8 mouse cellular contexts compared by ENCODE assay signal in genomic region chr7:16920818-16921791, GRCm38 (mm10). TPM values are rescaled to one million over a fixed set of nuclear protein-coding genes. Genes with fewer than 3 reads are reported as not detected.
DNase-seq lines count a peak whose midpoint lies in the region; ATAC-seq lines count a peak whose summit lies in the region.

No protein-coding gene starts in this region.

- H3K9ac ChIP-seq in heart, embryonic 12.5 days: peak overlapping the region; percentile 91
- H3K9ac ChIP-seq in embryonic facial prominence, embryonic 11.5 days (replicated peaks; ENCODE audit: low read length): peak overlapping the region; percentile 48
- peak overlapping the region; percentile 94; the same call in 1 of the 2 replicates for H3K9ac ChIP-seq in intestine, embryonic 14.5 days (ENCODE audit: low read length)
- peak overlapping the region; percentile 98 for H3K9ac ChIP-seq in midbrain, embryonic 14.5 days (replicated peaks; ENCODE audit: low read length)

- H3K4me1 ChIP-seq in heart, embryonic 12.5 days (replicated peaks): peaks cover 50% of the 10 kb centered on the region
- H3K4me1 ChIP-seq in embryonic facial prominence, embryonic 11.5 days (ENCODE audit: control insufficient read depth, insufficient read depth, low read length): peaks cover 20% of the 10 kb centered on the region
- peaks cover 30% of the 10 kb centered on the region for H3K4me1 ChIP-seq in intestine, embryonic 14.5 days (replicated peaks; ENCODE audit: control insufficient read depth, insufficient read depth, low read length)
- peaks cover 32% of the 10 kb centered on the region for H3K4me1 ChIP-seq in midbrain, embryonic 14.5 days (ENCODE audit: control insufficient read depth, insufficient read depth, low read length)

- 61% methylated on average over 21 of the region's 21 CpGs for WGBS in heart, embryonic 12.5 days
- WGBS in embryonic facial prominence, embryonic 11.5 days: 36% methylated on average over 21 of the region's 21 CpGs
- WGBS in intestine, embryonic 14.5 days: 40% methylated on average over 21 of the region's 21 CpGs
- WGBS in midbrain, embryonic 14.5 days: 32% methylated on average over 21 of the region's 21 CpGs

- H3K9me3 ChIP-seq in heart, embryonic 12.5 days (replicated peaks): no peaks in the 10 kb centered on the region
- H3K9me3 ChIP-seq in embryonic facial prominence, embryonic 11.5 days (replicated peaks; ENCODE audit: control insufficient read depth, low read length): no peaks in the 10 kb centered on the region
- H3K9me3 ChIP-seq in intestine, embryonic 14.5 days (ENCODE audit: control insufficient read depth, low read length): no peaks in the 10 kb centered on the region
- H3K9me3 ChIP-seq in midbrain, embryonic 14.5 days (ENCODE audit: control insufficient read depth, low read length): no peaks in the 10 kb centered on the region

- H3K36me3 ChIP-seq in heart, embryonic 12.5 days: peaks cover 43% of the 10 kb centered on the region
- H3K36me3 ChIP-seq in embryonic facial prominence, embryonic 11.5 days (replicated peaks; ENCODE audit: control insufficient read depth, insufficient read depth, low read depth, low read length): peaks cover 8% of the 10 kb centered on the region
- peaks cover 39% of the 10 kb centered on the region for H3K36me3 ChIP-seq in intestine, embryonic 14.5 days (ENCODE audit: control insufficient read depth, insufficient read depth, low read length)
- peaks cover 46% of the 10 kb centered on the region for H3K36me3 ChIP-seq in midbrain, embryonic 14.5 days (ENCODE audit: control insufficient read depth, insufficient read depth, low read length)

- H3K27ac ChIP-seq in heart, embryonic 12.5 days (ENCODE audit: poor library complexity, severe bottlenecking): peak overlapping the region; percentile 24
- peak overlapping the region; percentile 80 for H3K27ac ChIP-seq in embryonic facial prominence, embryonic 11.5 days (replicated peaks; ENCODE audit: low read depth, low read length)
- peak overlapping the region; percentile 76 for H3K27ac ChIP-seq in intestine, embryonic 14.5 days (ENCODE audit: low read depth)
- peak overlapping the region; percentile 93 for H3K27ac ChIP-seq in midbrain, embryonic 14.5 days (replicated peaks; ENCODE audit: low read depth, low read length)

- no peak for ATAC-seq in heart, embryonic 12.5 days (ENCODE audit: insufficient number of reproducible peaks, low FRiP score)
- ATAC-seq in embryonic facial prominence, embryonic 11.5 days (replicated peaks; ENCODE audit: insufficient number of reproducible peaks, low FRiP score, low TSS enrichment, low read depth): no peak
- ATAC-seq in intestine, embryonic 14.5 days (replicated peaks; ENCODE audit: low FRiP score, low TSS enrichment, low read depth): no peak
- no peak for ATAC-seq in midbrain, embryonic 14.5 days (ENCODE audit: low FRiP score, low TSS enrichment)

- intact Hi-C loops in heart, postnatal 25 days (cut with DNase I): loop anchor here (5.0 kb wide), 1 partner anchor 179 kb away; no protein-coding TSS in a partner anchor

- H3K4me3 ChIP-seq in heart, embryonic 12.5 days: peak overlapping the region; percentile 82
- H3K4me3 ChIP-seq in embryonic facial prominence, embryonic 11.5 days (ENCODE audit: low read depth, low read length): peak overlapping the region; percentile 68
- peak overlapping the region; percentile 99 for H3K4me3 ChIP-seq in intestine, embryonic 14.5 days (ENCODE audit: low read depth, low read length)
- H3K4me3 ChIP-seq in midbrain, embryonic 14.5 days (replicated peaks; ENCODE audit: low read depth, low read length): peak overlapping the region; percentile 96

- no peak for DNase-seq in heart, postnatal 25 days (ENCODE audit: low spot score)
- DNase-seq in adipocyte (ENCODE audit: low spot score): peak; percentile 26
- DNase-seq in embryonic facial prominence, embryonic 11.5 days (ENCODE audit: low spot score): peak; percentile 76
- DNase-seq in intestine, embryonic 14.5 days (ENCODE audit: low spot score): no peak
- no peak for DNase-seq in midbrain, embryonic 14.5 days
- no peak for DNase-seq in thymus, postnatal 4 days
- no peak for DNase-seq in urinary bladder, postnatal 10 days (ENCODE audit: low spot score)

- peak overlapping the region; percentile 97 for H3K4me2 ChIP-seq in heart, embryonic 12.5 days
- H3K4me2 ChIP-seq in embryonic facial prominence, embryonic 11.5 days (ENCODE audit: low read depth, low read length): peak overlapping the region; percentile 79
- peak overlapping the region; percentile 94 for H3K4me2 ChIP-seq in intestine, embryonic 14.5 days (ENCODE audit: low read length)
- peak overlapping the region; percentile 98 for H3K4me2 ChIP-seq in midbrain, embryonic 14.5 days (ENCODE audit: low read length)

- no peaks in the 10 kb centered on the region for H3K27me3 ChIP-seq in heart, embryonic 12.5 days (replicated peaks)
- no peaks in the 10 kb centered on the region for H3K27me3 ChIP-seq in embryonic facial prominence, embryonic 11.5 days (ENCODE audit: control insufficient read depth, insufficient read depth, low read length)
- no peaks in the 10 kb centered on the region for H3K27me3 ChIP-seq in intestine, embryonic 14.5 days (replicated peaks; ENCODE audit: control insufficient read depth, insufficient read depth, low read length)
- no peaks in the 10 kb centered on the region for H3K27me3 ChIP-seq in midbrain, embryonic 14.5 days (ENCODE audit: control insufficient read depth, insufficient read depth, low read length)

RNA-seq across cellular contexts. Expression of gene Calm3, which starts 2.8 kb away (rescaled TPM):
- polyA plus RNA-seq in heart, embryonic 12.5 days (2016; fragmentation: Nextera tagmentation; extraction: Ambion mirVana): 83.6 and 95.0 TPM in 2 replicates
- 100 to 1,000 TPM; 196 to 203 TPM for total RNA-seq in heart, postnatal 25 days (2021)
- 227 and 237 TPM in 2 replicates for polyA plus RNA-seq in embryonic facial prominence, embryonic 11.5 days (2014; fragmentation: Nextera tagmentation; extraction: Ambion mirVana)
- 184 and 190 TPM in 2 replicates for polyA plus RNA-seq in intestine, embryonic 14.5 days (2014; fragmentation: Nextera tagmentation; extraction: Ambion mirVana)
- polyA plus RNA-seq in midbrain, embryonic 14.5 days (2014; fragmentation: Nextera tagmentation; extraction: Ambion mirVana): 494 and 652 TPM in 2 replicates

RNA-seq across cellular contexts. Expression of gene Ptgir, which starts 14.8 kb away (rescaled TPM):
- 0.28 and 0.34 TPM in 2 replicates for polyA plus RNA-seq in heart, embryonic 12.5 days (2016; fragmentation: Nextera tagmentation; extraction: Ambion mirVana)
- total RNA-seq in heart, postnatal 25 days (2021): 1 to 10 TPM; 2.1 to 3.1 TPM
- polyA plus RNA-seq in embryonic facial prominence, embryonic 11.5 days (2014; fragmentation: Nextera tagmentation; extraction: Ambion mirVana): 0.87 and 1.1 TPM in 2 replicates
- polyA plus RNA-seq in intestine, embryonic 14.5 days (2014; fragmentation: Nextera tagmentation; extraction: Ambion mirVana): 2.2 and 2.3 TPM in 2 replicates
- 0.16 and 0.30 TPM in 2 replicates for polyA plus RNA-seq in midbrain, embryonic 14.5 days (2014; fragmentation: Nextera tagmentation; extraction: Ambion mirVana)

RNA-seq across cellular contexts. Expression of gene Pnmal2, which starts 23.4 kb away (rescaled TPM):
- polyA plus RNA-seq in heart, embryonic 12.5 days (2016; fragmentation: Nextera tagmentation; extraction: Ambion mirVana): 3.5 and 4.2 TPM in 2 replicates
- total RNA-seq in heart, postnatal 25 days (2021): 1 to 10 TPM; 3.7 to 4.1 TPM
- polyA plus RNA-seq in embryonic facial prominence, embryonic 11.5 days (2014; fragmentation: Nextera tagmentation; extraction: Ambion mirVana): 3.7 and 4.2 TPM in 2 replicates
- 4.1 and 5.3 TPM in 2 replicates for polyA plus RNA-seq in intestine, embryonic 14.5 days (2014; fragmentation: Nextera tagmentation; extraction: Ambion mirVana)
- 115 and 116 TPM in 2 replicates for polyA plus RNA-seq in midbrain, embryonic 14.5 days (2014; fragmentation: Nextera tagmentation; extraction: Ambion mirVana)

RNA-seq across cellular contexts. Expression of gene Gng8, which starts 29.5 kb away (rescaled TPM):
- 2.3 and 4.3 TPM in 2 replicates for polyA plus RNA-seq in heart, embryonic 12.5 days (2016; fragmentation: Nextera tagmentation; extraction: Ambion mirVana)
- under 1 TPM; 0.45 to 0.86 TPM for total RNA-seq in heart, postnatal 25 days (2021)
- polyA plus RNA-seq in embryonic facial prominence, embryonic 11.5 days (2014; fragmentation: Nextera tagmentation; extraction: Ambion mirVana): 16.0 and 19.8 TPM in 2 replicates
- polyA plus RNA-seq in intestine, embryonic 14.5 days (2014; fragmentation: Nextera tagmentation; extraction: Ambion mirVana): 12.5 and 13.9 TPM in 2 replicates
- polyA plus RNA-seq in midbrain, embryonic 14.5 days (2014; fragmentation: Nextera tagmentation; extraction: Ambion mirVana): 11.7 and 17.2 TPM in 2 replicates

RNA-seq across cellular contexts. Expression of gene Pnmal1, which starts 38.4 kb away (rescaled TPM):
- 0.14 and 0.28 TPM in 2 replicates for polyA plus RNA-seq in heart, embryonic 12.5 days (2016; fragmentation: Nextera tagmentation; extraction: Ambion mirVana)
- not detected for total RNA-seq in heart, postnatal 25 days (2021)
- 5.3 and 6.6 TPM in 2 replicates for polyA plus RNA-seq in embryonic facial prominence, embryonic 11.5 days (2014; fragmentation: Nextera tagmentation; extraction: Ambion mirVana)
- polyA plus RNA-seq in intestine, embryonic 14.5 days (2014; fragmentation: Nextera tagmentation; extraction: Ambion mirVana): 3.7 and 4.1 TPM in 2 replicates
- polyA plus RNA-seq in midbrain, embryonic 14.5 days (2014; fragmentation: Nextera tagmentation; extraction: Ambion mirVana): 60.8 and 69.8 TPM in 2 replicates

Comparison
In these comparisons a context has a peak if more than half of its experiments do, and no peak if none do; other contexts are left out.
1. H3K27ac ChIP-seq: peak in every context shown above with its lines; median percentile 93 in midbrain, embryonic 14.5 days; 80 in embryonic facial prominence, embryonic 11.5 days; 76 in intestine, embryonic 14.5 days; 24 in heart, embryonic 12.5 days.
2. H3K9ac ChIP-seq: peak in every context shown above with its lines; median percentile 98 in midbrain, embryonic 14.5 days; 94 in intestine, embryonic 14.5 days; 91 in heart, embryonic 12.5 days; 48 in embryonic facial prominence, embryonic 11.5 days.
3. DNase-seq: peak in adipocyte (single experiment) and embryonic facial prominence, embryonic 11.5 days (single experiment); none in heart, postnatal 25 days (single experiment), intestine, embryonic 14.5 days (single experiment), midbrain, embryonic 14.5 days (single experiment), thymus, postnatal 4 days (single experiment) and urinary bladder, postnatal 10 days (single experiment).
4. RNA of gene Pnmal2, which starts 23.4 kb away (polyA plus RNA-seq): 115 to 116 TPM in midbrain, embryonic 14.5 days; 4.1 to 5.3 TPM in intestine, embryonic 14.5 days, 3.7 to 4.2 TPM in embryonic facial prominence, embryonic 11.5 days and 3.5 to 4.2 TPM in heart, embryonic 12.5 days; every median in the first group is over 10 times any median in the second.
5. Peak in every context shown above with its lines, with median percentiles within 50 percentile points of each other: H3K4me2 ChIP-seq and H3K4me3 ChIP-seq.